Mouse (Mus musculus) liver, embryonic 14.5 days (tissue): ENCODE results near the gene Chrm5. TPM values are rescaled to one million over a fixed set of nuclear protein-coding genes. Genes with fewer than 3 reads are reported as not detected.

Experiments used
- ATAC-seq: fragments of 200-750 bp; cut with Nextera tagmentation; 2 replicates; pipeline ENCODE4 v1.8.0; 2017; ENCODE audit warnings: moderate number of reproducible peaks, mild to moderate bottlenecking, moderate library complexity; ENCODE audit not compliant: insufficient read depth
- DNase-seq, 3 experiments: peaks; one replicate each; pipeline ENCODE4 v3.0.0-alpha.2; 2012 to 2013; ENCODE audit warnings: low read depth in 3 of 3, low spot score in 3 of 3
- H3K27ac ChIP-seq: fragments of 300-500 bp; sonication (generic); 2 replicates; pipeline ENCODE4 v1.5.1; 2014; ENCODE audit warnings: moderate library complexity, mild to moderate bottlenecking, control low read depth, inconsistent platforms
- H3K27me3 ChIP-seq: fragments of 300-500 bp; sonication (generic); 2 replicates; pipeline ENCODE4 v1.6.1; 2014; ENCODE audit warnings: mild to moderate bottlenecking, low read length, moderate library complexity; ENCODE audit not compliant: control insufficient read depth, insufficient read depth
- H3K36me3 ChIP-seq: fragments of 300-500 bp; sonication (generic); replicated peaks from 2 replicates; pipeline ENCODE4 v1.6.1; 2014; ENCODE audit warnings: low read depth; ENCODE audit not compliant: control insufficient read depth, insufficient read depth
- H3K4me1 ChIP-seq, 2 experiments: fragments of 200-500 bp in 1 of 2; fragments of 300-500 bp in 1 of 2; sonication (generic) in 1 of 2; replicated peaks; 2 replicates each; pipeline ENCODE4 v1.6.1; 2012 to 2014; ENCODE audit warnings: antibody characterized with exemption in 1 of 2, inconsistent platforms in 1 of 2, low read length in 1 of 2; ENCODE audit not compliant: control insufficient read depth in 2 of 2, insufficient read depth in 2 of 2
- H3K4me2 ChIP-seq: fragments of 300-500 bp; sonication (generic); 2 replicates; pipeline ENCODE4 v1.6.1; 2014; ENCODE audit warnings: low read depth, mild to moderate bottlenecking, control low read depth, moderate library complexity
- H3K4me3 ChIP-seq, 2 experiments: fragments of 200-500 bp in 1 of 2; fragments of 300-500 bp in 1 of 2; sonication (generic) in 1 of 2; 2 replicates each; pipeline ENCODE4 v1.5.1; 2012 to 2014; ENCODE audit warnings: low read depth in 2 of 2, low read length in 2 of 2, mild to moderate bottlenecking in 2 of 2, control low read depth in 1 of 2, inconsistent platforms in 1 of 2, moderate library complexity in 1 of 2; ENCODE audit not compliant: insufficient read depth in 1 of 2
- H3K9ac ChIP-seq: fragments of 300-500 bp; sonication (generic); replicated peaks from 2 replicates; pipeline ENCODE4 v1.6.1; 2014; ENCODE audit warnings: mild to moderate bottlenecking, control low read depth, moderate library complexity
- H3K9me3 ChIP-seq: fragments of 300-500 bp; sonication (generic); 2 replicates; pipeline ENCODE4 v1.6.1; 2016; ENCODE audit warnings: low read length, mixed read lengths; ENCODE audit not compliant: control insufficient read depth
- CTCF ChIP-seq: IDR thresholded peaks from 2 replicates; pipeline ENCODE4 v1.5.1; 2016; ENCODE audit warnings: antibody characterized with exemption, low read depth, control low read depth
- EP300 ChIP-seq: IDR thresholded peaks from 2 replicates; pipeline ENCODE4 v1.6.1; 2016; ENCODE audit warnings: antibody characterized with exemption, low read depth
- WGBS: fragments of 180-500 bp; shearing (Covaris S2); extraction: QIAGEN DNeasy Blood & Tissue Kit; methylation state at CpG from one replicate; pipeline ENCODE4 v1.1.7; 2014; ENCODE audit not compliant: insufficient replicate concordance; 5-methylcytosine and 5-hydroxymethylcytosine counted together
- polyA plus RNA-seq, 2 experiments: library from polyadenylated mRNA; depleted of rRNA in 1 of 2; stranded (reverse) in 1 of 2; unstranded in 1 of 2; fragments of >200 nt; fragmentation: Nextera tagmentation in 1 of 2; extraction: Ambion mirVana in 1 of 2; gene quantifications; 2 replicates each; pipeline versions ENCODE4 v1.2.1 to v1.2.3; 2012 to 2014

Chrm5 gene
- polyA plus RNA-seq, 2 experiments = not detected

DNA sequence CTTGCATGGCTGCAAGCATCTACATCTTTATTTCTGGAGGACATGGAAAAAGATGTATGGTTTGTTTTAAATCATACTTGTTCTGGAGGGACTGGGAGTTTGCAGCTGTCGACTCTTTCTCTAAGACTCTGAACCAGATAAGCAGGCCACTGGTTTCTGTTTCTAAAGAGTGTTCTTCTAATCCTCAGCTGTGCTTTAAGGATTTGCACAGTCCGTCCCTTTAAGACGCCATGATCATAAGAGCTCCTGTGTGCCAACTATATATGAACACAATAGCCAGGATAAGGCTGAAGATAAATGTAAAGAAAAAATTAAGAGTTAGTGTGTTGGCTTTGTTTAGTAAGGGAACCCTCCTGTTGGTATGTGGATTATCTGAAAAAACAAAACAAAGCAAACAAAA lies 36.2 kb upstream of the Chrm5 start:
- ATAC-seq = no peak
- no peak overlapping the region for H3K27ac ChIP-seq
- H3K27me3 ChIP-seq = no peaks in the 10 kb centered on the region
- H3K4me1 ChIP-seq = no peaks in the 10 kb centered on the region; a peak in 1 of 4 replicates
- H3K4me3 ChIP-seq = no peak overlapping the region
- H3K4me2 ChIP-seq = no peak overlapping the region
- DNase-seq = no peak
- WGBS = 57% methylated on average over 3 of the region's 3 CpGs
- no peaks in the 10 kb centered on the region for H3K36me3 ChIP-seq
- H3K9ac ChIP-seq = no peak overlapping the region
- TF ChIP-seq EP300 = no peak
- no peak for TF ChIP-seq CTCF
- no peaks in the 10 kb centered on the region for H3K9me3 ChIP-seq

GRCm38 (mm10) chr2:112513036-112513435 lies 32.5 kb upstream of the Chrm5 start:
- H3K9me3 ChIP-seq = no peaks in the 10 kb centered on the region
- no peak overlapping the region for H3K4me3 ChIP-seq
- DNase-seq (no peak), ATAC-seq (no peak)
- TF ChIP-seq EP300 (no peak), CTCF (peak; percentile 28; the same call in 1 of the 2 replicates)
- H3K4me2 ChIP-seq = no peak overlapping the region
- H3K27ac ChIP-seq = no peak overlapping the region
- no peaks in the 10 kb centered on the region for H3K27me3 ChIP-seq
- H3K36me3 ChIP-seq = no peaks in the 10 kb centered on the region
- H3K9ac ChIP-seq = no peak overlapping the region
- 82% methylated on average over 1 of the region's 1 CpGs for WGBS
- H3K4me1 ChIP-seq = peaks cover 8 to 24% of the 10 kb centered on the region in 2 experiments

- H3K9me3 ChIP-seq = no peaks in the 10 kb centered on the region
These were observed 29.6 kb upstream of the Chrm5 start for GRCm38 (mm10) chr2:112510140-112510539.

GRCm38 (mm10) chr2:112507444-112507843 lies 26.9 kb upstream of the Chrm5 start:
- Histone ChIP-seq H3K27ac (no peak overlapping the region), H3K4me3 (no peak overlapping the region), H3K36me3 (no peaks in the 10 kb centered on the region), H3K9me3 (no peaks in the 10 kb centered on the region), H3K4me1 (peaks cover 11 to 27% of the 10 kb centered on the region in 2 experiments), H3K9ac (no peak overlapping the region), H3K4me2 (no peak overlapping the region), H3K27me3 (no peaks in the 10 kb centered on the region)
- no peak for DNase-seq
- 90% methylated on average over 1 of the region's 1 CpGs for WGBS
- ATAC-seq = no peak
- TF ChIP-seq EP300 = no peak
- TF ChIP-seq CTCF = no peak

More at GRCm38 (mm10) chr2:112510140-112510539, 29.6 kb upstream of the Chrm5 start:
- DNase-seq (peak; percentile 68 to 85 (median 71)), ATAC-seq (peak; percentile 98)
- no peaks in the 10 kb centered on the region for H3K27me3 ChIP-seq
- peak overlapping the region; percentile 42 for H3K9ac ChIP-seq
- H3K4me3 ChIP-seq = no peak overlapping the region
- H3K4me2 ChIP-seq = peak overlapping the region; percentile 60
- 15% methylated on average over 4 of the region's 4 CpGs for WGBS
- H3K27ac ChIP-seq = peak overlapping the region; percentile 34
- TF ChIP-seq CTCF = no peak
- peak; percentile 77 for TF ChIP-seq EP300
- H3K36me3 ChIP-seq = no peaks in the 10 kb centered on the region
- H3K4me1 ChIP-seq = peaks cover 11 to 27% of the 10 kb centered on the region in 2 experiments

- WGBS = 67% methylated on average over 5 of the region's 5 CpGs
- no peak for TF ChIP-seq CTCF
- TF ChIP-seq EP300 = no peak
- no peak for ATAC-seq
- no peak overlapping the region for H3K4me3 ChIP-seq
- no peak for DNase-seq
- no peaks in the 10 kb centered on the region for H3K27me3 ChIP-seq
- no peaks in the 10 kb centered on the region for H3K9me3 ChIP-seq
- no peak overlapping the region for H3K4me2 ChIP-seq
- no peak overlapping the region for H3K27ac ChIP-seq
- peaks cover 11 to 27% of the 10 kb centered on the region in 2 experiments for H3K4me1 ChIP-seq
- H3K9ac ChIP-seq = no peak overlapping the region
- H3K36me3 ChIP-seq = no peaks in the 10 kb centered on the region
These were observed 26.4 kb upstream of the Chrm5 start for GRCm38 (mm10) chr2:112506841-112507435.
